Comparison of ENCODE assay signal across 28 mouse cellular contexts in the genomic region with DNA sequence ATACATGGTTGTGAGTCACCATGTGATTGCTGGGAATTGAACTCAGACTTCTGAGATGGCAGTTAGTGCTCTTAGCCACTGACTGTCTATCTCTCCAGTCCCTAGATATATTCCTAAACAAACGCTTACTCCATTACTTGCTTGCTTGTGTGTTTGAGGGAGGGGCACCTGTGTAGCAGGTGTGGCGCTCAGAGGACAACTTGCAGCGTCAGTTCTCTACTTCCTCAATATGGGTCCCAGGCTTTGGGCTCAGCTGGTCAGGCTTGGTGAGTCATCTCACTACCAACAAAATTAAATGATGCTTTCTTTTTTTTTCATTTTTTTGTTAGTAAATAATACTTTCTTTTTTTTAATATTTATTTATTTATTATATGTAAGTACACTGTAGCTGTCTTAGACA. TPM values are rescaled to one million over a fixed set of nuclear protein-coding genes. Genes with fewer than 3 reads are reported as not detected.
DNase-seq lines count a peak whose midpoint lies in the region; ATAC-seq and TF ChIP-seq lines count a peak whose summit lies in the region.
"Had no signal": no experiment of that assay in that cellular context is flagged by ENCODE, and none has a peak within 500 bp of the region (broad histone marks: within the 10 kb centered on the region; RNA-seq: fewer than 3 reads in every experiment).

No protein-coding gene starts in this region.

- DNase-seq in midbrain, embryonic 11.5 days (ENCODE audit: low spot score, missing footprints), result peak; percentile 69
- no peak for DNase-seq in midbrain, postnatal 0 days (ENCODE audit: low spot score)
- DNase-seq in CH12.LX (ENCODE audit: extremely low read depth), result no peak
- no peak for DNase-seq in stomach, postnatal 0 days (ENCODE audit: low spot score)
- no peak for DNase-seq in right cerebral cortex, postnatal 4 days
- DNase-seq: adrenal gland, adult 2 months; adrenal gland, postnatal 10 days; adrenal gland, postnatal 25 days; B cell, adult 2 months; cerebellum, adult 11 months; cerebellum, adult 18-20 months; cerebellum, adult 8-10 months; cerebellum, adult 9-11 months; cerebellum, postnatal 14 days; forebrain, postnatal 0 days had no signal

- no peaks in the 10 kb centered on the region for H3K9me3 ChIP-seq in midbrain, embryonic 11.5 days (ENCODE audit: control insufficient read depth, low read length)
- no peaks in the 10 kb centered on the region for H3K9me3 ChIP-seq in midbrain, postnatal 0 days (ENCODE audit: low read length)
- no peaks in the 10 kb centered on the region for H3K9me3 ChIP-seq in CH12.LX (replicated peaks; ENCODE audit: low read length)
- H3K9me3 ChIP-seq in stomach, postnatal 0 days (ENCODE audit: control insufficient read depth, low read length), result no peaks in the 10 kb centered on the region
- H3K9me3 ChIP-seq in hindbrain, embryonic 12.5 days (replicated peaks), result no peaks in the 10 kb centered on the region
- H3K9me3 ChIP-seq: embryonic facial prominence, embryonic 10.5 days; embryonic facial prominence, embryonic 12.5 days; forebrain, embryonic 15.5 days had no signal

- H3K4me2 ChIP-seq in midbrain, embryonic 11.5 days, result no peak overlapping the region
- no peak overlapping the region for H3K4me2 ChIP-seq in midbrain, postnatal 0 days (ENCODE audit: low read depth, low read length, poor library complexity, severe bottlenecking)
- no peak overlapping the region for H3K4me2 ChIP-seq in CH12.LX (ENCODE audit: insufficient read depth, low read depth, poor library complexity, severe bottlenecking)
- no peak overlapping the region for H3K4me2 ChIP-seq in stomach, postnatal 0 days (replicated peaks; ENCODE audit: low read depth)
- no peak overlapping the region for H3K4me2 ChIP-seq in hindbrain, embryonic 12.5 days (replicated peaks)
- H3K4me2 ChIP-seq: embryonic facial prominence, embryonic 12.5 days; forebrain, embryonic 13.5 days; forebrain, embryonic 15.5 days had no signal

- TF ChIP-seq POLR2A in CH12.LX (IDR thresholded peaks at IDR 0.05; ENCODE audit: low read depth, low read length), result no peak

- no peak for TF ChIP-seq RAD21 in CH12.LX (IDR thresholded peaks at IDR 0.05; ENCODE audit: low read depth, low read length)

- no peaks in the 10 kb centered on the region for H3K27me3 ChIP-seq in midbrain, embryonic 11.5 days (ENCODE audit: control insufficient read depth, insufficient read depth, low read length)
- H3K27me3 ChIP-seq in midbrain, postnatal 0 days (ENCODE audit: insufficient read depth, low read length), result no peaks in the 10 kb centered on the region
- no peaks in the 10 kb centered on the region for H3K27me3 ChIP-seq in CH12.LX (replicated peaks)
- H3K27me3 ChIP-seq in stomach, postnatal 0 days (ENCODE audit: control insufficient read depth, insufficient read depth, low read length), result no peaks in the 10 kb centered on the region
- H3K27me3 ChIP-seq in hindbrain, embryonic 12.5 days, result no peaks in the 10 kb centered on the region
- H3K27me3 ChIP-seq: embryonic facial prominence, embryonic 12.5 days; forebrain, embryonic 13.5 days; forebrain, embryonic 15.5 days; Patski had no signal

- WGBS in midbrain, embryonic 11.5 days, result 89% methylated on average over 3 of the region's 3 CpGs
- WGBS in midbrain, postnatal 0 days, result 89% methylated on average over 3 of the region's 3 CpGs
- 65% methylated on average over 3 of the region's 3 CpGs for WGBS in stomach, postnatal 0 days
- WGBS in hindbrain, embryonic 12.5 days, result 95% methylated on average over 3 of the region's 3 CpGs

- dilution Hi-C loops in CH12.LX (cut with MboI; ENCODE audit: extremely low pct_ligation_motif_present, extremely low pct_unique_long_range_greater_than_20kb, low sequenced_read_pairs), result no loop called here

- TF ChIP-seq CTCF in midbrain, postnatal 0 days (IDR thresholded peaks at IDR 0.05), result no peak
- no peak for TF ChIP-seq CTCF in CH12.LX (conservative IDR thresholded peaks at IDR 0.05 in 1 of 2, IDR thresholded peaks at IDR 0.05 in 1 of 2; ENCODE audit: low read depth in 2 of 2, low read length in 2 of 2)
- TF ChIP-seq CTCF in stomach, postnatal 0 days (IDR thresholded peaks at IDR 0.05; ENCODE audit: low read depth), result no peak

- H3K27ac ChIP-seq in midbrain, embryonic 11.5 days (ENCODE audit: low read depth, low read length), result no peak overlapping the region
- H3K27ac ChIP-seq in midbrain, postnatal 0 days (ENCODE audit: low read depth, low read length), result no peak overlapping the region
- H3K27ac ChIP-seq in CH12.LX (ENCODE audit: insufficient read depth, low read depth), result no peak overlapping the region
- H3K27ac ChIP-seq in stomach, postnatal 0 days (replicated peaks), result no peak overlapping the region
- no peak overlapping the region for H3K27ac ChIP-seq in hindbrain, embryonic 12.5 days
- H3K27ac ChIP-seq: embryonic facial prominence, embryonic 10.5 days; embryonic facial prominence, embryonic 12.5 days; forebrain, embryonic 13.5 days; forebrain, embryonic 15.5 days had no signal

- H3K36me3 ChIP-seq in midbrain, embryonic 11.5 days (ENCODE audit: control insufficient read depth, insufficient read depth, low read length), result no peaks in the 10 kb centered on the region
- no peaks in the 10 kb centered on the region for H3K36me3 ChIP-seq in midbrain, postnatal 0 days (ENCODE audit: insufficient read depth, low read length)
- no peaks in the 10 kb centered on the region for H3K36me3 ChIP-seq in CH12.LX (replicated peaks in 1 of 2; ENCODE audit: control insufficient read depth in 1 of 2, insufficient read depth in 1 of 2, low read length in 1 of 2)
- no peaks in the 10 kb centered on the region for H3K36me3 ChIP-seq in stomach, postnatal 0 days (ENCODE audit: control insufficient read depth, insufficient read depth, low read length)
- H3K36me3 ChIP-seq in hindbrain, embryonic 12.5 days, result no peaks in the 10 kb centered on the region
- H3K36me3 ChIP-seq: embryonic facial prominence, embryonic 10.5 days; embryonic facial prominence, embryonic 12.5 days; forebrain, embryonic 15.5 days had no signal

- no peaks in the 10 kb centered on the region for H3K79me2 ChIP-seq in CH12.LX (replicated peaks; ENCODE audit: control insufficient read depth, extremely low read depth, insufficient read depth, poor library complexity, severe bottlenecking)

- no peak for TF ChIP-seq EP300 in CH12.LX (IDR thresholded peaks at IDR 0.05; ENCODE audit: low read length)
- TF ChIP-seq EP300 in stomach, postnatal 0 days (optimal IDR thresholded peaks at IDR 0.05), result no peak

- no peak overlapping the region for H3K4me3 ChIP-seq in midbrain, embryonic 11.5 days (ENCODE audit: low read depth, low read length)
- H3K4me3 ChIP-seq in midbrain, postnatal 0 days (ENCODE audit: low read depth, low read length), result no peak overlapping the region
- H3K4me3 ChIP-seq in CH12.LX (replicated peaks in 1 of 3; ENCODE audit: low read depth in 2 of 3, low read length in 2 of 3, poor library complexity in 1 of 3), result no peak overlapping the region
- H3K4me3 ChIP-seq in stomach, postnatal 0 days (ENCODE audit: low read depth, low read length), result no peak overlapping the region
- H3K4me3 ChIP-seq in hindbrain, embryonic 12.5 days, result no peak overlapping the region
- H3K4me3 ChIP-seq: embryonic facial prominence, embryonic 10.5 days; embryonic facial prominence, embryonic 12.5 days; forebrain, embryonic 13.5 days; forebrain, embryonic 15.5 days had no signal

- no peak for ATAC-seq in midbrain, embryonic 11.5 days (ENCODE audit: low FRiP score)
- ATAC-seq in midbrain, postnatal 0 days (ENCODE audit: low FRiP score), result no peak
- ATAC-seq in stomach, postnatal 0 days (ENCODE audit: low FRiP score, low TSS enrichment), result peak; percentile 57; the same call in 1 of the 2 replicates
- no peak for ATAC-seq in hindbrain, embryonic 12.5 days (ENCODE audit: low FRiP score)
- ATAC-seq: activated CD4-positive, CD25-positive, alpha-beta regulatory T cell, adult 4 months; CD4-positive, CD25-positive, alpha-beta regulatory T cell, adult 4 months; forebrain, embryonic 13.5 days; forebrain, embryonic 15.5 days; forebrain, postnatal 0 days; Patski had no signal

- no peaks in the 10 kb centered on the region for H3K4me1 ChIP-seq in midbrain, embryonic 11.5 days (ENCODE audit: control insufficient read depth, insufficient read depth, low read length)
- no peaks in the 10 kb centered on the region for H3K4me1 ChIP-seq in midbrain, postnatal 0 days (ENCODE audit: insufficient read depth, low read length)
- peaks cover 4 to 48% of the 10 kb centered on the region in 2 experiments for H3K4me1 ChIP-seq in CH12.LX (ENCODE audit: control insufficient read depth in 1 of 2, insufficient read depth in 2 of 2)
- H3K4me1 ChIP-seq in stomach, postnatal 0 days (replicated peaks; ENCODE audit: control insufficient read depth, insufficient read depth), result no peaks in the 10 kb centered on the region
- no peaks in the 10 kb centered on the region for H3K4me1 ChIP-seq in hindbrain, embryonic 12.5 days
- H3K4me1 ChIP-seq: embryonic facial prominence, embryonic 10.5 days; forebrain, embryonic 13.5 days; forebrain, embryonic 15.5 days had no signal

- no peak overlapping the region for H3K9ac ChIP-seq in midbrain, embryonic 11.5 days (ENCODE audit: low read length)
- no peak overlapping the region for H3K9ac ChIP-seq in midbrain, postnatal 0 days (replicated peaks; ENCODE audit: low read length, poor library complexity, severe bottlenecking)
- no peak overlapping the region for H3K9ac ChIP-seq in CH12.LX (ENCODE audit: insufficient read depth, low read depth)
- no peak overlapping the region for H3K9ac ChIP-seq in stomach, postnatal 0 days (ENCODE audit: low read length)
- H3K9ac ChIP-seq in hindbrain, embryonic 12.5 days, result no peak overlapping the region
- H3K9ac ChIP-seq: embryonic facial prominence, embryonic 12.5 days; forebrain, embryonic 13.5 days; forebrain, embryonic 15.5 days; forebrain, postnatal 0 days had no signal

- in situ Hi-C loops in CH12.LX (cut with MboI; ENCODE audit: low pct_ligation_motif_present, low pct_unique_long_range_greater_than_20kb, low sequenced_read_pairs), result no loop called here

RNA-seq across cellular contexts. Expression of a gene that starts 6.1 kb away (rescaled TPM):
- 0.21 and 0.59 TPM in 2 replicates for polyA plus RNA-seq in midbrain, embryonic 11.5 days (2014; fragmentation: Nextera tagmentation; extraction: Ambion mirVana)
- total RNA-seq in midbrain, postnatal 0 days (2014; rRNA removed), result 2.3 TPM in 1 of 2 replicates, not detected in the other
- 0.49 and 1.5 TPM in 2 replicates for polyA plus RNA-seq in midbrain, postnatal 0 days (2015; fragmentation: Nextera tagmentation; extraction: Ambion mirVana)
- total RNA-seq in CH12.LX (2012; rRNA removed) (0.13 and 0.17 TPM in 2 replicates), CH12.LX (2014; rRNA removed) (not detected in 2 replicates)
- 0.22 TPM in 1 of 2 replicates, not detected in the other for polyA plus RNA-seq in CH12.LX (2012; ENCODE audit: insufficient read length, low read depth)
- polyA plus RNA-seq in stomach, postnatal 0 days (2015; fragmentation: Nextera tagmentation; extraction: Ambion mirVana), result 0.48 and 0.79 TPM in 2 replicates
- 0.12 and 0.83 TPM in 2 replicates for polyA plus RNA-seq in hindbrain, embryonic 12.5 days (2016; fragmentation: Nextera tagmentation; extraction: Ambion mirVana)
- total RNA-seq: adrenal gland, adult 2 months; adrenal gland, postnatal 10 days; adrenal gland, postnatal 25 days had no signal
- polyA plus RNA-seq: adrenal gland, adult 2 months; Patski had no signal

RNA-seq across cellular contexts. Expression of a gene that starts 32.1 kb away (rescaled TPM):
- polyA plus RNA-seq in midbrain, embryonic 11.5 days (2014; fragmentation: Nextera tagmentation; extraction: Ambion mirVana), result 42.4 and 44.1 TPM in 2 replicates
- 12.1 and 13.6 TPM in 2 replicates for total RNA-seq in midbrain, postnatal 0 days (2014; rRNA removed)
- 10.2 and 10.6 TPM in 2 replicates for polyA plus RNA-seq in midbrain, postnatal 0 days (2015; fragmentation: Nextera tagmentation; extraction: Ambion mirVana)
- 15.1 and 16.6 TPM in 2 replicates for total RNA-seq in CH12.LX (2012; rRNA removed)
- 14.7 and 15.2 TPM in 2 replicates for total RNA-seq in CH12.LX (2014; rRNA removed)
- 24.5 and 27.6 TPM in 2 replicates for polyA plus RNA-seq in CH12.LX (2012; ENCODE audit: insufficient read length, low read depth)
- 10.4 and 11.2 TPM in 2 replicates for polyA plus RNA-seq in stomach, postnatal 0 days (2015; fragmentation: Nextera tagmentation; extraction: Ambion mirVana)
- polyA plus RNA-seq in hindbrain, embryonic 12.5 days (2016; fragmentation: Nextera tagmentation; extraction: Ambion mirVana), result 27.2 and 28.4 TPM in 2 replicates

RNA-seq across cellular contexts. Expression of a gene that starts 37.1 kb away (rescaled TPM):
- polyA plus RNA-seq in midbrain, embryonic 11.5 days (2014; fragmentation: Nextera tagmentation; extraction: Ambion mirVana), result 0.07 TPM in 1 of 2 replicates, not detected in the other
- total RNA-seq in midbrain, postnatal 0 days (2014; rRNA removed), result not detected in 2 replicates
- polyA plus RNA-seq in midbrain, postnatal 0 days (2015; fragmentation: Nextera tagmentation; extraction: Ambion mirVana), result 0.30 TPM in 1 of 2 replicates, not detected in the other
- not detected in 2 replicates for total RNA-seq in CH12.LX (2012; rRNA removed)
- 0.59 TPM in 1 of 2 replicates, not detected in the other for total RNA-seq in CH12.LX (2014; rRNA removed)
- not detected in 2 replicates for polyA plus RNA-seq in CH12.LX (2012; ENCODE audit: insufficient read length, low read depth)
- 0.34 TPM in 1 of 2 replicates, not detected in the other for polyA plus RNA-seq in stomach, postnatal 0 days (2015; fragmentation: Nextera tagmentation; extraction: Ambion mirVana)
- polyA plus RNA-seq in hindbrain, embryonic 12.5 days (2016; fragmentation: Nextera tagmentation; extraction: Ambion mirVana), result 0.09 TPM in 1 of 2 replicates, not detected in the other
- total RNA-seq: forebrain, postnatal 0 days had no signal
- polyA plus RNA-seq: activated CD4-positive, CD25-positive, alpha-beta regulatory T cell, adult 4 months; brain, embryonic 14.5 days; CD4-positive, CD25-positive, alpha-beta regulatory T cell, adult 4 months; cortical plate, adult 2 months; embryonic facial prominence, embryonic 10.5 days; forebrain, embryonic 11.5 days; forebrain, embryonic 15.5 days had no signal

RNA-seq across cellular contexts. Expression of a gene that starts 38.8 kb away (rescaled TPM):
- polyA plus RNA-seq in midbrain, embryonic 11.5 days (2014; fragmentation: Nextera tagmentation; extraction: Ambion mirVana), result 14.3 and 15.7 TPM in 2 replicates
- 47.5 and 49.1 TPM in 2 replicates for total RNA-seq in midbrain, postnatal 0 days (2014; rRNA removed)
- 47.8 and 50.9 TPM in 2 replicates for polyA plus RNA-seq in midbrain, postnatal 0 days (2015; fragmentation: Nextera tagmentation; extraction: Ambion mirVana)
- total RNA-seq in CH12.LX (2012; rRNA removed) (13.8 and 14.1 TPM in 2 replicates), CH12.LX (2014; rRNA removed) (13.0 and 16.3 TPM in 2 replicates)
- 17.9 and 18.0 TPM in 2 replicates for polyA plus RNA-seq in CH12.LX (2012; ENCODE audit: insufficient read length, low read depth)
- 10.8 and 11.4 TPM in 2 replicates for polyA plus RNA-seq in stomach, postnatal 0 days (2015; fragmentation: Nextera tagmentation; extraction: Ambion mirVana)
- 18.9 and 20.3 TPM in 2 replicates for polyA plus RNA-seq in hindbrain, embryonic 12.5 days (2016; fragmentation: Nextera tagmentation; extraction: Ambion mirVana)

RNA-seq across cellular contexts. Expression of a gene that starts 54.0 kb away (rescaled TPM):
- polyA plus RNA-seq in midbrain, embryonic 11.5 days (2014; fragmentation: Nextera tagmentation; extraction: Ambion mirVana), result not detected in 2 replicates
- not detected in 2 replicates for total RNA-seq in midbrain, postnatal 0 days (2014; rRNA removed)
- polyA plus RNA-seq in midbrain, postnatal 0 days (2015; fragmentation: Nextera tagmentation; extraction: Ambion mirVana), result not detected in 2 replicates
- not detected in 2 replicates for total RNA-seq in CH12.LX (2012; rRNA removed)
- total RNA-seq in CH12.LX (2014; rRNA removed), result not detected in 2 replicates
- polyA plus RNA-seq in CH12.LX (2012; ENCODE audit: insufficient read length, low read depth), result not detected in 2 replicates
- not detected in 2 replicates for polyA plus RNA-seq in stomach, postnatal 0 days (2015; fragmentation: Nextera tagmentation; extraction: Ambion mirVana)
- not detected in 2 replicates for polyA plus RNA-seq in hindbrain, embryonic 12.5 days (2016; fragmentation: Nextera tagmentation; extraction: Ambion mirVana)
- total RNA-seq: adrenal gland, postnatal 25 days; ES-E14; forebrain, postnatal 0 days had no signal
- polyA plus RNA-seq: activated CD4-positive, CD25-positive, alpha-beta regulatory T cell, adult 4 months; adrenal gland, adult 2 months; brain, embryonic 14.5 days; CD4-positive, CD25-positive, alpha-beta regulatory T cell, adult 4 months; cortical plate, adult 2 months; embryonic facial prominence, embryonic 10.5 days; embryonic facial prominence, embryonic 12.5 days; embryonic facial prominence, embryonic 14.5 days; forebrain, embryonic 11.5 days; forebrain, embryonic 13.5 days; forebrain, embryonic 15.5 days; forebrain, postnatal 0 days; Patski had no signal
